Mouse (Mus musculus): ENCODE results near the gene Sox15.

- TF ChIP-seq TAL1 (IDR thresholded peaks at IDR 0.05; ENCODE audit: low read length) (no peak), GATA1 (IDR thresholded peaks at IDR 0.05; ENCODE audit: low read length) (no peak)
Measured at GRCm38 (mm10) chr11:69687061-69687460, 31.9 kb downstream of the Sox15 start.
